Mouse (Mus musculus) ES-E14 (cell line): ENCODE results near the gene Hcn2. TPM values are rescaled to one million over a fixed set of nuclear protein-coding genes. Genes with fewer than 3 reads are reported as not detected.

Experiments
- DNase-seq: peaks from one replicate; pipeline ENCODE4 v3.0.0-alpha.2; 2013; ENCODE audit warnings: low read depth, low spot score
- H3K27ac ChIP-seq: 2 replicates; pipeline ENCODE4 v1.5.1; 2012; ENCODE audit warnings: low read depth, mild to moderate bottlenecking, low read length, moderate library complexity, mixed read lengths; ENCODE audit not compliant: poor library complexity, insufficient read depth, severe bottlenecking
- H3K36me3 ChIP-seq: 2 replicates; pipeline ENCODE4 v1.6.1; 2012; ENCODE audit warnings: mild to moderate bottlenecking, low read length, moderate library complexity, mixed read lengths; ENCODE audit not compliant: control insufficient read depth, poor library complexity, insufficient read depth, severe bottlenecking
- H3K4me1 ChIP-seq, 2 experiments: fragments of 150-350 bp in 1 of 2; sonication (generic) in 1 of 2; 2 replicates each; pipeline ENCODE4 v1.6.1; 2012; ENCODE audit warnings: low read length in 2 of 2, mild to moderate bottlenecking in 1 of 2, mixed read lengths in 1 of 2; ENCODE audit not compliant: control insufficient read depth in 2 of 2, insufficient read depth in 2 of 2, poor library complexity in 1 of 2
- H3K4me3 ChIP-seq, 2 experiments: fragments of 150-350 bp in 1 of 2; sonication (generic) in 1 of 2; 2 replicates each; pipeline ENCODE4 v1.5.1; 2012; ENCODE audit warnings: low read length in 2 of 2, low read depth in 1 of 2, mild to moderate bottlenecking in 1 of 2, mixed read lengths in 1 of 2; ENCODE audit not compliant: insufficient read depth in 1 of 2, poor library complexity in 1 of 2, severe bottlenecking in 1 of 2
- H3K9ac ChIP-seq: 2 replicates; pipeline ENCODE4 v1.6.1; 2012; ENCODE audit warnings: low read depth, mild to moderate bottlenecking, low read length, mixed read lengths; ENCODE audit not compliant: poor library complexity, insufficient read depth, severe bottlenecking
- H3K9me3 ChIP-seq: fragments of 150-350 bp; sonication (generic); 2 replicates; pipeline ENCODE4 v1.6.1; 2012; ENCODE audit warnings: low read depth, mild to moderate bottlenecking, low read length; ENCODE audit not compliant: control insufficient read depth, insufficient read depth
- CHD2 ChIP-seq: IDR thresholded peaks from 2 replicates; pipeline ENCODE4 v1.6.1; 2014; ENCODE audit warnings: mild to moderate bottlenecking, low read depth, low read length, inconsistent platforms
- HCFC1 ChIP-seq: IDR thresholded peaks from 2 replicates; pipeline ENCODE4 v1.6.1; 2012; ENCODE audit warnings: low read length, inconsistent platforms, borderline replicate concordance; ENCODE audit not compliant: insufficient read depth
- MAFK ChIP-seq: IDR thresholded peaks from 2 replicates; pipeline ENCODE4 v1.6.1; 2014; ENCODE audit warnings: mild to moderate bottlenecking, low read depth, low read length, inconsistent platforms; ENCODE audit not compliant: insufficient read depth
- ZC3H11A ChIP-seq: IDR thresholded peaks from 2 replicates; pipeline ENCODE4 v1.6.1; 2012; ENCODE audit warnings: low read depth, mild to moderate bottlenecking, inconsistent platforms, low read length, borderline replicate concordance
- ZNF384 ChIP-seq: IDR thresholded peaks from 2 replicates; pipeline ENCODE4 v1.6.1; 2012; ENCODE audit warnings: low read depth, low read length, inconsistent platforms
- in situ Hi-C, 2 experiments: fragments of 600-800 bp; cut with MboI; formaldehyde crosslinking; loops; one replicate each; pipeline ENCODE4 v1.15.1; 2025; ENCODE audit warnings: low sequenced_read_pairs in 2 of 2, inconsistent platforms in 1 of 2; ENCODE audit not compliant: unreplicated experiment in 2 of 2
- total RNA-seq: library from RNA; depleted of rRNA; stranded (reverse); fragments of 300-350 nt; gene quantifications from 2 replicates; pipeline ENCODE4 v1.2.3, GENCODE M21; 2012

Hcn2 gene
- total RNA-seq, 1 experiment: 5.0 TPM

DNA sequence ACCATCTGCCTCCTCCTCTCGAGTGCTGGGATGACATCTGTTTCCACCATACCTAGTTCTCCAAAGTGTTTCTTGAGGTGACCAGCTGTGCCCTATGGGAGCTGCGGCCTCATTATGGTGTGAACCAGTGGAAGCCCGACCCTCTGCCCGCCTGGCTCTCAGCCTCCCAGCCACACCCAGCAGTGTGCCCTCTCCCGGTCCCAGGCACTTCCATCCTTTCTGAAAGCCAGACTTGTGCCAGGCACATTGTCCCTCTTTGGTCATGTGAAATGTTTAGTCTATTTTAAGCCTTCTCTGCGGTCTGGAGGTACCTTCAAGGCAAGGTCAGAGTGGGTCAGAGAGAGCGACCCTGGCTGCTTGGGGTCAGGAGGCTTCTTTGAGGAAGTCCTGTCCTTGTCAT is 7.3 kb downstream of the Hcn2 start:
- no peak overlapping the region for H3K4me3 ChIP-seq
- H3K4me1 ChIP-seq: peaks cover 0 to 5% of the 10 kb centered on the region in 2 experiments; a peak in 1 of 4 replicates
- DNase-seq: no peak
- H3K9ac ChIP-seq: no peak overlapping the region
- no peaks in the 10 kb centered on the region for H3K36me3 ChIP-seq
- no peak overlapping the region for H3K27ac ChIP-seq
- TF ChIP-seq HCFC1 (no peak), ZC3H11A (no peak), CHD2 (no peak), ZNF384 (no peak), MAFK (no peak)
- in situ Hi-C loops: no loop called here
- no peaks in the 10 kb centered on the region for H3K9me3 ChIP-seq

DNA sequence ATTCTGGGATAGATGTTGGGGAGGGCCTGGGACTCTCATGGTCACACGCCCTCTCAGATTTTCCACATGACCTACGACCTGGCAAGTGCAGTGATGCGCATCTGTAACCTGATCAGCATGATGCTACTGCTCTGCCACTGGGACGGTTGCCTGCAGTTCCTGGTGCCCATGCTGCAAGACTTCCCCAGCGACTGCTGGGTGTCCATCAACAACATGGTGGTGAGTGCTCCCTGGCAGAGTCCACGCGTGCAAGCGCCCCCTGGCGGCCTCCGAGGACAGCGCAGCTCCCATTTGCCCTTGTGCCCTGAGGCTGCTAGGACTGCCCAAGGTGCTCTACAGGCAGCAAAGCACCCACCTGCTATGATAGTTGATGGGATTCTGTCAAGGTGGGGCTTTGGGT is 9.7 kb downstream of the Hcn2 start:
- no peak for DNase-seq
- TF ChIP-seq ZC3H11A (no peak), ZNF384 (no peak), CHD2 (no peak), HCFC1 (no peak), MAFK (no peak)
- in situ Hi-C loops: no loop called here
- no peaks in the 10 kb centered on the region for H3K9me3 ChIP-seq
- H3K9ac ChIP-seq: no peak overlapping the region
- H3K4me1 ChIP-seq: peaks cover 0 to 8% of the 10 kb centered on the region in 2 experiments; a peak in 1 of 4 replicates
- no peaks in the 10 kb centered on the region for H3K36me3 ChIP-seq
- H3K27ac ChIP-seq: no peak overlapping the region
- no peak overlapping the region for H3K4me3 ChIP-seq

DNA sequence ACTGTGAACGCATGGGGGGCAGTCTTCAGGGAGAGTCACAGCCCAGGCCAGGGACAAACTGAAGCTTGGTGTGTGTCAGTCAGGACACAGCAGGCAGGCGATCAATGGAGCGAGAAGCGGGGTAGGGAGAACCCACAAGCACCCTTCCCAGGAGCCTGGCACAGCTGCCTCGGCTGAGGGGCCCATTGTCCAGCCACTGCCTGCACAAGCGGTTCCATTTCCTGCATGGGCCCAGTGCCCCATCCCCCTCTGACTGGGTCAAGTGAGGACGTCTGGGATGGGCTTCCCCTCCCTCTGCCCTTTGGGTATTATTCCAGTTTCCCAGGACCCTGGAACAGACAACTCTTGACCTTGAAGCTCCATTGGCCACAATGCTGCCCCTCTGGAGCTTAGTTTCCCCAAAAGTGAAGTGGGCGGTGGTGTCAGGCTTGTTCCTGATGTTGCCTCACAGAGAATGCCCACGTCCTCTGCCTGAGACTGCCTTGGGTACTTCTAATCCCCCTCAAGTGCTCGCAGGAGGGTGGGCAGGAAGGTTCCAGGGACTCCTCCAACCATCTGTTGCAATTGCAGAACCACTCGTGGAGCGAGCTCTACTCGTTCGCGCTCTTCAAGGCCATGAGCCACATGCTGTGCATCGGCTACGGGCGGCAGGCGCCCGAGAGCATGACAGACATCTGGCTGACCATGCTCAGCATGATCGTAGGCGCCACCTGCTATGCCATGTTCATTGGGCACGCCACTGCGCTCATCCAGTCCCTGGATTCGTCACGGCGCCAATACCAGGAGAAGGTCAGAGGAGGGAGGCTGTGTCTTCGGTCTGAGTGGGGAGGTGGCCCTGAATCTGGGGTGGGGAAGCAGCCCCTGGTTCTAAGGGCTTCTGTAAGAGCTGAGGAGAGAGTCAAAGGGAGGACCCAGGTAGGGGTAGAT is 12.2 kb downstream of the Hcn2 start:
- peaks cover 0 to 7% of the 10 kb centered on the region in 2 experiments; a peak in 1 of 4 replicates for H3K4me1 ChIP-seq
- H3K27ac ChIP-seq: no peak overlapping the region
- no peak overlapping the region for H3K9ac ChIP-seq
- H3K36me3 ChIP-seq: no peaks in the 10 kb centered on the region; the same call in 1 of the 2 replicates
- TF ChIP-seq CHD2 (no peak), ZC3H11A (no peak), HCFC1 (no peak), MAFK (no peak), ZNF384 (no peak)
- DNase-seq: no peak
- H3K4me3 ChIP-seq: no peak overlapping the region
- in situ Hi-C loops: no loop called here
- no peaks in the 10 kb centered on the region for H3K9me3 ChIP-seq

DNA sequence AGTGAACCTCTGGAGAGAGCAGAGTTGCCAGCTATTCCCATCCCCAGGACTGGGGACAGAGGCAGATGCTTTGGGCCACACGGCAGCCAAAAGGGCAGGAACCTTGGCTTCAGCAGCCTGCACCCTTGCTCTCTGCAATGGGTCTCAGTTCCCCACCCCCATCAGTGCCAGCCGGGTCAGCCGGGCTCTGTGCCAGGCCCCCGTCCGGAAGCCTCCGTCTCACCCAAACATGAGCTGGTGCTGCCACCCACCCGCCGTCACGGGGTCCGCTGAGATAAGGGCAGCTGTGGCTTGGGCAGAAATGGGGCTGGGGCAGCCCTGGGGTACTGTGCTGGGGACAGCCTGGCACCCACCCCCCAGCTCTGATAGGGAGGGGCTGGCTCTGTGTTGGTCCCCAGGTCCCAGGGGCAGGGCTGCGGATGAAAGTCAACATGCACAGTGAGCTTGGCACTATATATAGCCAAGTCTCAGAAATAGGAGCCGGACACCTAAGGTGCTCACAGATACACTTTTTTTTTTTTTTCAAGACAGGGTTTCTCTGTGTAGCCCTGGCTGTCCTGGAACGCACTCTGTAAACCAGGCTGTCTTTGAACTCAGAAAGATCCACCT is 13.0 kb downstream of the Hcn2 start:
- Histone ChIP-seq H3K4me3 (no peak overlapping the region), H3K27ac (no peak overlapping the region), H3K36me3 (no peaks in the 10 kb centered on the region; the same call in 1 of the 2 replicates), H3K4me1 (peaks cover 0 to 7% of the 10 kb centered on the region in 2 experiments; a peak in 1 of 4 replicates), H3K9ac (no peak overlapping the region), H3K9me3 (no peaks in the 10 kb centered on the region)
- no peak for DNase-seq
- in situ Hi-C loops: no loop called here
- no peak for TF ChIP-seq HCFC1
- TF ChIP-seq ZC3H11A: no peak
- no peak for TF ChIP-seq CHD2
- TF ChIP-seq ZNF384: no peak
- no peak for TF ChIP-seq MAFK
